Mouse (Mus musculus): Measurements from ENCODE around the gene Vax2. TPM values are rescaled to one million over a fixed set of nuclear protein-coding genes. Genes with fewer than 3 reads are reported as not detected.

The Vax2 gene
- total RNA-seq, 2 experiments from 2014 or later: not detected

DNA sequence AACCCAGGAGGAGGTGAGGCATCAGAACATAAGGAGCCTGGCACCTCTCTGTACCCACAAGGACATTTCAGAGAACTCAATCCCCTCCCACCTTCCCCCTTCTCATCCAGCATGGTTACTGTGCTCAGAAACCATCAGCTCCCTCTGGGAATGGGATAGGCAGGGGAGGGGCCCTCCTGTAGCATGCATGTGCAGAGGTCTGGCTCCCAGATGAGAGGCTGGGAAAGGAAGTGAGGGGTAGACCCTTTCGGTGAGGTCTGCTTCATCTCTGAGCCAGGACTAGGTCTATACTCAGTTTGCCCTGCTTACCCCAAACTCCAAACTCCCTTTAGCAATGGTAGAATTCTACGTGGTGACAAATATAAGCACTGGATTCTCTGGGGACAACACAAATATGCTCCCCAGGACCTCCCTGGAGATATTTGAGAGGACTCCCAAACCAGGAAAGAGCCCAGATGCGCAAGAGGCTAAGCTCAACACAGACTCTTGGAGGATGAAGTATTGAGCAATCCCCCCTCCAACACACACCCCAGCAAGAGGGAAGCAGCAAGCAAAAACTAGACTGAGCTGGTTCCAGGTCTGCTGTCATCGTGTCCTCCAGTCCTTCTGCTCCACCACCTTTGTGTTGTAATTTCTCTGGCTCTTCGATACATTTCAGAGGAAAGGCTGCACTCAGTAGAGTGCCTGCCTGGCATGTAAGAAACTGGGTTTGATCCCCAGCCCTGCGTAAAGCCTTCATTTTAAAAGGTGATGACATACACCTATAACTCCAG, 3.1 kb upstream of the Vax2 start:
- DNase-seq: no peak
- intact Hi-C loops (cut with DNase I; ENCODE audit: low total_unique reads): no loop called here

DNA sequence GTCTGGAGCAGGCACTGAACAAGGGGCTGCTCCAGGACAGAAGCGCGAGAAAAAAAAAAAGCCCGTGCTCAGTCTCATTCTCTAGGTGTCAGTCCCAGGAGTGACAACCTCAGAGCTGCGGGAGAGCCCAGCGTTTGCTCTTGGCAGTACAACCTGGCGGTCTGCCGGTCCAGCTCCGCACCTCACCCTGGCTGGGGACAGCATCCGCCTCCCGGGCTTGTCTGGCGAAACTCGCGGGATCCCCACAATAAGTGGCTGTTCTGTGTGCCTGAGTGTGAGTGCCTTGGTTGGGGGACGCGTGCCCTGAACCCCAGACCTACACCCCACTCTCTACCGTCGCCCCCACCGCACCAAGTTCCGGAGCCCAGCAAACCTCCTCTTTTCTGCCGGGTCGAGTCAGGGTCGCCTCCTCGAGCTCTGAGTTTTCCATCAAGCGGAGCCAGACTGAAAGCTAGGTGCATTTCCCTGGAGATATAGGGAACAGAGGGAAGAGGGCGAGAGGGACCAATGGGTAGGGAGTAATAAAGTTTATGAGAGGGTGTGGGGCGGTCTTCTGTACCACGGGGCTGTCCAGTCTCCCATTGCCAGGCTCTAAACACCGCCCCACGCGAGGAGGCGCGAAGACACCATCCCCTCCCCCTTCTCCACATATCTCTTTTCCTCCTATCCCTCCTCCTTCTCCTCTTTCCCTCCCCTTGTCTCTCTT, 550 bp upstream of the Vax2 start:
- intact Hi-C loops (cut with DNase I; ENCODE audit: low total_unique reads): no loop called here
- DNase-seq: no peak

DNA sequence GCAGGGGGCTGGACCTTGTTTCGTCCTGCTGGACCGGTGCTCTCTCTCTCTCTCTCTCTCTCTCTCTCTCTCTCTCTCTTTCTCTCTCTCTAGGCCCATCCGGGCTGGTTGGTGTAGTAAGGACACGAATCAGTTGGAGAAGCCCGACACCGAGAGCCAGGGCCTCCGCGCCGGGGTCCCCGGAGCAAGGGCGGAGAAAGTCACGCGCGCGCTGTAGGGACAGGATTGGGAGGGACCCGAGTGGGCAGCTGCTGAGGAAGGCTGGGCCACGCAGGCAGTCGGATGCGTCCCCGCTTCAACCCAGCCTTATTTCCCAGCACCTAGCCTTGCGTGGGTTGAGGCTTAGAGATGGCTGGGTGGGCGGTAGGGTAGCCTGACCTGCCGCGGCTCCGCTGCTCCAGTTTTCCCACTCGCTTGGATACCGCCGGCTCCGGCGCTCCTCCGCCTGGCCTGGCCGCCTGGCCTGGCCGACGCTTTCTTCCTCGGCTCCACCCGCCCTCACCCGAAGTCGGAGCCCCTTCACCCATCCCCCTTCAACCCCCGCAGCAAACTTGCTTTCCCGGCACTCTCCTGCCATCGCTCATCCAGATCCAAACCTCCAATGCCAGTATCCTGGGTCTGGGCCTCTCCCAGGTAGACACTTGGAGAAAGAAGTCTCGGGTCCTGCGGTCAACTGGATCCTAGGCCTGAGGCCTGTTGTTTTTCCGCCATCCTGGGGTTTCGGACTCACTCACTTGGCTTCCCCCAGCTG, 836 bp downstream of the Vax2 start:
- intact Hi-C loops (cut with DNase I; ENCODE audit: low total_unique reads): no loop called here
- DNase-seq: no peak

DNA sequence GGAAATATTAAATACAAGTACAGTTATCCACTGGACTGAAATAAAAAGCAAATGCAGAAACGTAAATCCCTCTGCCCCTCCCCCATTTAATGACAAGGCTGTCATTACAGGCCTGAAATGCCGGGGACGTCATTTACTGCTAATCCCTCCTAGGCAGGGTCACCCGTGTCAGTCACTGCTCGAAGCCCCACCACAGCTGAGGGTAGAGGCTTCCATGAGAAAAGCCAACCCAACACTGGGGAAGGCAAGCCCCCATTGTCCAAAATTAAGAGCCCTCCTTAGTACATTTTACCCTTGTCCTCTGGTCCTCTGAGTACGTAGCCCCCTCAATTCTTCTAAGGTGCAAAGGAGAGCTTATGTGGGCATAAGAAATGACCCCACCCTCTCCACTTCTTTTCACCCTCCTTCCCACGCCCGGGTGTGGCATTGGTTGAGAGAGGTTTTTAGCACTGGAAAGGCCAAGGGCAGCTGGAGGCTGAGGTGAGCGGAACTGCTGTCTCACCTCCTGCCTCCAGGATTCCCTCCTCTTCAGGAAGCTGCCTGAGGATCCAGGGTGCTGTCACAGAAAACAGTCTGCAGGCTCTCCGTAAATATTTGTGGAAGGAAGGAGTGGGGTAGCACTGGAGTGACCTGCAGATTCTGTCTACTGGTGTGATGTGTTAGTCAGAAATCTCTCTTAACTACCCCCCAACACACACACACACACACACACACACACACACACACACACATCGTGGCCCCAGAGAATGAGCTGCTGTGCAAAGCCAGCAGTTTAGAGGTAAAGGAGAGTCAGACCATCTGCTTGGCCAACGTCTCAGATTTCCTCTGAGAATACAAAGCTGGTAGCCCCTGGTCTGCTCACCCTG, 2.4 kb downstream of the Vax2 start:
- DNase-seq: no peak
- intact Hi-C loops (cut with DNase I; ENCODE audit: low total_unique reads): no loop called here

DNA sequence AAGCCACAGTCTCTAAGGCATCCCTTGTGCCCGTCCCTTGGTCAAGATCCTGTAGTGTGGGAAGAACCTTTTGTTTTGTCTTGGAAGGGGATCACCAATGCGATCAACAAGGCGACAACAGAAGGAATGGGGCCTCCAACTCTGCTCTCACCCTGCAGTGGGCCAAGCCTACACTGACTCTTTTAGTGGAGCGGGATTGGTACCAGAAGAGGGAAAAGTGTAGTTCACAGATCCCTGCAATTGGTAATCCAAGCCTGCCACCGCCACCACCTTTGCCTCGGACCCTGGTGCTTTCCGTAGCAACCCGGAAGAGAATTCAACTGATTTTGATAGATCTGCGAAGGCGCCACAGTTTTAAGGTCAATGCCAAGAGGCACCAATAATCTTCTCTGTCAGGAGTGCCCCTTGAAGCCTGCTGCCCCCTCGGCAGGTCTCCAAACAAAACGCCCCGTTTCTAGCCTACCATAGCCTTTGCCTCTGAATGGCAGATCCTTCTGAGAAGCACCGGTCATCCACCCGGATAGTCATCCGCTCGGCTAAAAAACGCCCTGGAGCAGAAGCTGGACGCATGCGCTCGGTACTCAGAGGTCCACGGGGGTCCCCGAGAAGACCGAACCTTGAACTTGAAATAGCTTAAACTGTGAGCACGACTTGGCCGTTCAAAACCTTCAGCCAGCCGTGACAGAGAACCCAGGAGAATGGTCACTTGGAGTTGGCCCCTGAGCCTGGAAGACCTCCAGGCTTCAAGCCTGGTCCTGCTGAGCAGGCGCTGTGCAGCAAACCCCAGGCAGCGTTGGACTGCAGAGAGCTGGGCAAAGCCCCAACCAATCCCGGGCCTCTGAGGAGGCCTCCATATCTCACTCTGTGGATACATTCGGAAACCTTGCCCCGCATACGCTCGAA, 3.4 kb downstream of the Vax2 start:
- DNase-seq: no peak

DNA sequence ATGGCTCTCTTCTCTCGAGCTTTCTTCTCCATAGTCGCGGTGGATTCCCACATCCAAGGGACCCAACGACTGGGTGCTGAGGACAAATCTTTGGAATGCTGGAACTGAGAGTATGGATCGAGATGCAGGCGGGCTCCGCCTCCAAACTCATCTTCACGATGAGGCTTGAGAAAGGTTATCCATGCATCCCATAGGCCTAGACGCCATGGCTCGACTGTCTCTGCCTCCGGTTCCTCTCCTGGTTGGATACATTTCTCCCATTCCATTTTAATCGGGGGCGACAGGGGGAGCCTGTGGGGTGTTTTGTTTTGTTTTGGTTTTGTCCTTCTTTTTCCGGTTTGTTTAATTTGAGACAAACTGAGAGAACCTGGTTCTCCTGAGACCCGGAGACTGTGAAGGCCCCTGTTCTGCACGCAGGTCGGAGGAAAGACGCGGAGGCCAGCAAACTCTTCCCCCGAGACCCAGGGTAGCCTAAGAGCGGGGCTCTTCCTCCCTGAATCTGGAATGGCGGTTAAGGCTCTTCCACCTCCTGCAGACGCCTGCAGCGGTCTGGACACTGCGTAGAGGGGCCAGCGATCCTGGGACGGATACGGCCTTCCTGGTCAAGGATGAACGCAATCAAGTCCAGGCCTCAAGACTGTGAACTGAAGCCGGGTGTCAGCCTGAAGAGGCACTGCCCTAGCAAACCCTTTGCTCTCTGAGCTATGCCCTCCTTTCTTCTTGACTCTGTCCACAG, 4.6 kb downstream of the Vax2 start:
- intact Hi-C loops (cut with DNase I; ENCODE audit: low total_unique reads): no loop called here
- no peak for DNase-seq

More for the DNA sequence above, 3.4 kb downstream of the Vax2 start:
- intact Hi-C loops (cut with DNase I; ENCODE audit: low total_unique reads): no loop called here

DNA sequence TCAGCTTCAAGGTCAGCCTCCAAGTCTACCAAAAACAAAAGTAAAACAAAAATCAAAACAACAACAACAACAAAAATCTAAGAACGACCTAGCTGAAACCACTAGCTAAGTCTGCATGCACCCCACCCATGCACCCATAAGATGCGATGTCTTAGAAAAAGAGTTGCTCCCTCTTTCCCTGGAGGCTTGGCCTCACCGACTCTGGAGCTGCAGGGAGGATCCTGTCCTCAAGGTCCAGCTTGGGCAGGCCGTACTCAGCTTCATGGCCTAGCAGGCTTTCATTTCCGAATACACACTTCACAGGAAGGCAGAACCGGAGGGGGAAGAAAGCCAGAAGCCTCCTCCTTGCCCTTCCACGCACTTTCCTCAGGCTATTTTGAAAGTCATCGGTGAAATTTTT, 6.0 kb downstream of the Vax2 start:
- no peak for DNase-seq
- intact Hi-C loops (cut with DNase I; ENCODE audit: low total_unique reads): no loop called here

DNA sequence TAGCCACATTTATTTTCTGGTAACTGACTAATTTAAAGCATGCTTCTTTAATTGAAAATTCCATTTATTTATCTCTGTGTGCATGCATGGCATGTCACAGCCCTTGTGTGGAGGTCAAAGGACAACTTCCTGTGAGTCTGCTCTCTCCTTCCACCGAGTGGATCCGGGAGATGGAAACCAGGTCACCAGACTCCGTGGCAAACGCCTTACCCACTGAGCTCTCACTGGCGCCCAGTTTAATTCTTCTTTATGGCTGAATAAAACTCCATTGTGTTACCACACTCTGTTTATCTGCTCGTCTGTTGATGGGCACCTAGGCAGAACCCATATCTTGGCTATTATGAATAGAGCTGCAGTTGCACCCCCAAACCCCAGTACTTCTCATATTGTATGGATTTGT, 11.5 kb downstream of the Vax2 start:
- intact Hi-C loops (cut with DNase I; ENCODE audit: low total_unique reads): no loop called here
- DNase-seq: no peak

DNA sequence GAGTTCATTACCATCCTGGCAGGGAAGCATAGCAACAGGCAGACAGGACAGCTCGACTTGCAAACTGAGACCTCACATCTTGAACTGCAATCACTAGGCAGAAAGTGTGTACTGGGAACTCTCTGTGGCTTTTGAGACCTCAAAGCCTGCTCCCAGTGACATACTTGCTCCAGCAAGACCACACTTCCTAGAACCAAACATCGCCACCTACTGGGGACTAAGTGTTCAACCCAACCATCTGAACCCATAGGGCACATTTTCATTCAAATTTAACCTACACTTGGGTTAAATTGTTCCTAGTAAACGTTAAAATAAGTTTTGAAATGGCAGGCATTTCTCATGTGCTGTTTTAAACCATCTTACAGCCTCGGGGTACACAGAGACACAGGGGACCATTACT, 16.1 kb downstream of the Vax2 start:
- no peak for DNase-seq
- intact Hi-C loops (cut with DNase I; ENCODE audit: low total_unique reads): no loop called here

DNA sequence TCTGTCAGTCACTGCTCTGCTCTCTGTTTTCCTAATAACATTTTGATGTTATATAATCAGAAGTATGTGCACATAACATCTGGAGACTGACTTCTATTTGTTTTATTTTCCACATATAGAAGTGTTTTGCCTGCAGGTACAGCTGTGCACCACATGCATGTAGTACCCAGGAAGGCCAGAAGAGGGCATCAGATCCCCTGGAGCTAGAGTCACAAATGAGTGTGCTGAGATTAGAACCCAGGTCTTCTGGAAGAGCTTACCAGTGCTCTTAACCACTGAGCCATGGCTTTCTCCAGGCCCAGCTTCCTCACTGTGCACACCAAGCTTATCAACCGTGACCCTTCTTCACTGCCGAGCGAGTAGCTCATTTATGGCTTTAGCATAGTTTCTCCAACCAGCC, 17.4 kb downstream of the Vax2 start:
- DNase-seq: no peak
- intact Hi-C loops (cut with DNase I; ENCODE audit: low total_unique reads): no loop called here

DNA sequence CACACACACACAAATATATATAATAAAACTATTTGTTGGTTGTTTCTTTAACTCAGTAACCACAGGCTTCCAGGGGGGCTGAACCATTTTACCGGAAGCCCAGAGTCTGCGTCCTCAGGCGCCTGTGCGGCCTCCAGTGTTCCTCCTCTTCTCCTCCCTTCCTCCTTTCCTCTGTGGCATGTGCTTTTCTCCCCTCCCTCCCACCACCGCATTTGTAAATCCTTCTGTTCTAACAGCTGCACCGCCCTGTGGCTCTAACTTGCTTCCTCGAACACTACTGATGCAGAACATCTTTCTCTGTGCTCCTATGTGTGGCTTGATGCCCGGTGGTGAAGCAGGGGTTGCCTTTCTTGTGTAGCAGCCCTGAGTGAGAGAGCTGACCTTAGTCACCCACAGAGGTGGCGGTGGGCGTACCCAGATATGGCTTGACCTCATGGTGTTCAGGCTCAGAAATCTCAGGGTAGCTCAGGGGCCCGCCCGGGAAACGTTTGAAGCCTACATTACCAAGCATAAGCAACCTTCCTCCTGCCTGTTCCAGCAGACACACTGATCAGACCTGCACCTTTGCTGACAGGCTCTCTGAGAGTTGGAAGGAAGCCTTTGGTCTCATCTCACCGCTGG, 18.4 kb downstream of the Vax2 start:
- intact Hi-C loops (cut with DNase I; ENCODE audit: low total_unique reads): no loop called here
- DNase-seq: no peak

DNA sequence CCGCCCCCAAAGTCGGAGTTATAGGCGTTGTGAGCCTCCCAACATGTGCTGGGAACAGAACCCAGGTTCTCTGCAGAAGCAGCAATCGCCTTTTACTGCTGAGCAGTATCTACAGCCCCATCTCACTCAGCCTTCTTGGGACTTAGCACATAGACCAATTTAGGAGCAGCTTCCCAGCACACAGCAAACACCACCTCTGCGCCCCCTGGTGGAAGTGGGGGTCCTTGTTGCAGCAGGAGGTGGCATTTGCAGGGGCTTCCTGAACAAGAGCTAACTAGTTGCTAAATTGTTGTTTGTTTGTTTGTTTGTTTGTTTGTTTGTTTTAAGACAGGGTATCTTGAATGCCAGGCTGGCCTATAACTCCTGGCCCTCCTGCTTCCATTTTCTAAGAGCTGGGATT, 20.1 kb downstream of the Vax2 start:
- intact Hi-C loops (cut with DNase I; ENCODE audit: low total_unique reads): loop anchor here (2.0 kb wide), 1 partner anchor 40 kb away; no protein-coding TSS in a partner anchor
- DNase-seq: peak; percentile 73

DNA sequence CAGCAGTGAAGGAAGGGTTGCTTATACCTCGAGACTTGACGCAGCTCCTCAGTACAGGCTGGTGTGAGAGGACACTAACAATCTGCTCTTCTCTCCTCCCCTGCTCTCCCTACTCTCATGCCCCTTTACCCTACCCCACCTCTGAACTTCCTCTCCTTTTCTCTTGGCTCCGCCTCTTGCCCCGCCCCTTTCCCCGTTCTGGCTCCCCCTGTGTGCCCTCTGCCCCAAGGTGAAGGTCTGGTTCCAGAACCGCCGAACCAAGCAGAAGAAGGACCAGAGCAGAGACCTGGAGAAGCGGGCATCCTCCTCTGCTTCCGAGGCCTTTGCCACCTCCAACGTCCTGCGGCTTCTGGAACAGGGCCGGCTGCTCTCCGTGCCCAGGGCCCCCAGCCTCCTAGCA, 26.2 kb downstream of the Vax2 start:
- intact Hi-C loops (cut with DNase I; ENCODE audit: low total_unique reads): no loop called here
- no peak for DNase-seq

DNA sequence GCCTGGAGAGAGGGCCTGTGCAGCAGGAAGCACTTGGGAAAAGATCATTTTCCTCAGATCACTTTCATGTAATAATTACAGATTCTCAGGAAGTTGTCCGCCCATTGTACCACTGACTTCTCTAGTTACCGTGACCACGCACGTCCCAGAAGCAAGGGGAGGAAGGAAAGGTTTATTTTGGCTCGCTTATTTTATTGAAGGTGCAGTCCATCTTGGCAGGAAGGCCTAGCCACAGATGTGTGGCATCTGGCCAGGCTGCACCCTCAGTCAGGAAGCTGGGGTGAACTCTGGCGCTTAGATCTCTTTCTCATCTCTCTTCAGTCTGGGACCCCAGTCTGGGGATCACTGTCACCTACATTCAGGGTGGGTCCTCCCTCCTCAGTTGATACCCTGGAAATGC, 27.5 kb downstream of the Vax2 start:
- no peak for DNase-seq
- intact Hi-C loops (cut with DNase I; ENCODE audit: low total_unique reads): no loop called here

DNA sequence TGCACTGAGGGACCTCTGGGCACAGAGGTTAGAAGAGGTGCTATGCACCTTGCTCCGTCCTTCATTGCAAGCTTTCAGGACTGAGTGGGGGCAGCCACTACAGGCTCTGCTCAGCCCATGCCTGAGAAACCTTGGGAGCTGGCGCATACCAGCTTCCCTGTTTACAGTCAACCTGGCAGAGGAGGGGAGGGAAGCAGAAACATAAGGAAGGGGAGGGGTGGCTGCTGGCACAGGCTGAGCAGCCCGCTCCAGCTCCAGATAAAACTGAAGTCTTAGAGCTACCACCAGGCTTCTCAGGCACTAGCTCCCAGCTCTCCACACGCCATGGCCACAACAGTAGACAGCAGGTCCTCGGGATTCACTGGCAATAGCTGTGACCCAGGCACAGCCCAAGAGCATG, 31.7 kb downstream of the Vax2 start, which contains the start of gene Atp6v1b1:
TSS of gene Atp6v1b1 (plus strand) at position 230 of the 400 bp plus-strand sequence.
- intact Hi-C loops (cut with DNase I; ENCODE audit: low total_unique reads): no loop called here

DNA sequence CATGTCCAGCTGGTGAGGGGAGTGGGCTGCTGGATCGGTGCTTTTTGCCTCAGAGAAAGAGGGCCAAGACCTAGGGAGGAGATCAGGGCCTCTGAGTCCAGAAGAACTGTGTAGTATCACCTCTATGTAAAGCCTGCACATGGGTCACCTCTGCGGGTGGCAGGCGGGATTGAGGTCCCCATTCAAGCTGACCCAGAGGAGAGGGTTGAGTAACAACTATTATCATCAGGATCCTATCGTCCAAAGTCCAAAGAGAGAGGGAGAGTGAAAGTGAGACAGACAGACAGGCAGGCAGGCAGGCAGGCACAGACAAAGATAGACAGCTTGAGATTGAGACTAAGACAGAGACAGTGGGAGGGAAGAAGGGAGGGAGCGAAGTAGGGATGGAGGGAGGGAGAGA, 32.1 kb downstream of the Vax2 start:
- intact Hi-C loops (cut with DNase I; ENCODE audit: low total_unique reads): no loop called here
- DNase-seq: no peak

More for the DNA sequence above, 31.7 kb downstream of the Vax2 start, which contains the start of gene Atp6v1b1:
- DNase-seq: no peak

DNA sequence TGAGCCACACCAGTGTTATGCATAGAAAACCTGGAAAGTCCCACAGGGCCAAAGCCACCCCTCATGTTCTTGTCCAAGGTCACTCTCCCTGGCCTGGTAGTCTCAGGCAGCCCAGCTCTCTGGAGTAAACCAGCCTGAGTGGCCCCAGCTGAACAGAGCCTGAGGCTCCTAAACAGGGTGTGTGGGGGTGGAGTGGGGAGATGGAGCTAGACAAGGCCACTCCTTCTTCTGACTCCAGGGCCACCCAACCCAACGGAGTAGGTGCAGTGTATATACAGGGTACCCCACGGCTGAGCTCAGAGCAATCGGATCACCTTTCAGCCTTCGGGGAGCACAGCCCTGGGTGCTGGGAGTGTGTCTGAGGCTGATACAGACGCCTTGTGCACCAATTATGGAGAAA, 33.1 kb downstream of the Vax2 start:
- DNase-seq: no peak
- intact Hi-C loops (cut with DNase I; ENCODE audit: low total_unique reads): no loop called here

Data from gastrocnemius, postnatal 14 days (tissue).